Mouse (Mus musculus) intestine, postnatal 0 days (tissue): ENCODE results near the gene Anxa3. TPM values are rescaled to one million over a fixed set of nuclear protein-coding genes. Genes with fewer than 3 reads are reported as not detected.

Experiments used
- ATAC-seq: fragments of 200-750 bp; cut with Nextera tagmentation; 2 replicates; pipeline ENCODE4 v1.8.0; 2017; ENCODE audit warnings: mild to moderate bottlenecking, moderate TSS enrichment, moderate library complexity
- H3K27ac ChIP-seq: fragments of 300-500 bp; sonication (generic); 2 replicates; pipeline ENCODE4 v1.5.1; 2014; ENCODE audit warnings: mild to moderate bottlenecking, low read depth, low read length, moderate library complexity
- H3K27me3 ChIP-seq: fragments of 300-500 bp; sonication (generic); replicated peaks from 2 replicates; pipeline ENCODE4 v1.6.1; 2014; ENCODE audit warnings: low read length, mixed read lengths; ENCODE audit not compliant: control insufficient read depth, insufficient read depth
- H3K36me3 ChIP-seq: fragments of 300-500 bp; sonication (generic); 2 replicates; pipeline ENCODE4 v1.6.1; 2014; ENCODE audit warnings: mild to moderate bottlenecking, moderate library complexity; ENCODE audit not compliant: control insufficient read depth, insufficient read depth
- H3K4me1 ChIP-seq: fragments of 300-500 bp; sonication (generic); replicated peaks from 2 replicates; pipeline ENCODE4 v1.6.1; 2014; ENCODE audit warnings: antibody characterized with exemption, low read length, mixed read lengths; ENCODE audit not compliant: control insufficient read depth, insufficient read depth
- H3K4me2 ChIP-seq: fragments of 300-500 bp; sonication (generic); replicated peaks from 2 replicates; pipeline ENCODE4 v1.6.1; 2014; ENCODE audit warnings: low read depth, mild to moderate bottlenecking, moderate library complexity
- H3K4me3 ChIP-seq: fragments of 300-500 bp; sonication (generic); 2 replicates; pipeline ENCODE4 v1.5.1; 2014; ENCODE audit warnings: low read depth, low read length
- H3K9ac ChIP-seq: fragments of 300-500 bp; sonication (generic); 2 replicates; pipeline ENCODE4 v1.6.1; 2014; ENCODE audit warnings: mild to moderate bottlenecking, low read depth, low read length
- H3K9me3 ChIP-seq: fragments of 300-500 bp; sonication (generic); 2 replicates; pipeline ENCODE4 v1.6.1; 2016; ENCODE audit warnings: mixed run types; ENCODE audit not compliant: control insufficient read depth
- CTCF ChIP-seq: sonication (generic); IDR thresholded peaks from 2 replicates; pipeline ENCODE4 v1.5.1; 2016; ENCODE audit warnings: low read depth, mild to moderate bottlenecking, control low read depth, antibody characterized with exemption, moderate library complexity
- WGBS: fragments of 180-500 bp; shearing (Covaris S2); extraction: QIAGEN DNeasy Blood & Tissue Kit; methylation state at CpG from one replicate; pipeline ENCODE4 v1.1.7; 2014; 5-methylcytosine and 5-hydroxymethylcytosine counted together
- polyA plus RNA-seq: library from polyadenylated mRNA; unstranded; fragments of >200 nt; fragmentation: Nextera tagmentation; extraction: Ambion mirVana; gene quantifications from 2 replicates; pipeline ENCODE4 v1.2.1, GENCODE M21; 2015

Anxa3 gene
- polyA plus RNA-seq, 1 experiment from 2014 or later = 32.1 TPM

GRCm38 (mm10) chr5:96824769-96825327, 31.7 kb downstream of the Anxa3 start:
- Histone ChIP-seq H3K27ac (no peak overlapping the region), H3K36me3 (no peaks in the 10 kb centered on the region), H3K4me3 (no peak overlapping the region), H3K27me3 (no peaks in the 10 kb centered on the region), H3K9ac (no peak overlapping the region), H3K9me3 (no peaks in the 10 kb centered on the region), H3K4me2 (no peak overlapping the region), H3K4me1 (no peaks in the 10 kb centered on the region)
- ATAC-seq = no peak
- TF ChIP-seq CTCF = no peak
- WGBS = 78% methylated on average over 13 of the region's 13 CpGs

DNA sequence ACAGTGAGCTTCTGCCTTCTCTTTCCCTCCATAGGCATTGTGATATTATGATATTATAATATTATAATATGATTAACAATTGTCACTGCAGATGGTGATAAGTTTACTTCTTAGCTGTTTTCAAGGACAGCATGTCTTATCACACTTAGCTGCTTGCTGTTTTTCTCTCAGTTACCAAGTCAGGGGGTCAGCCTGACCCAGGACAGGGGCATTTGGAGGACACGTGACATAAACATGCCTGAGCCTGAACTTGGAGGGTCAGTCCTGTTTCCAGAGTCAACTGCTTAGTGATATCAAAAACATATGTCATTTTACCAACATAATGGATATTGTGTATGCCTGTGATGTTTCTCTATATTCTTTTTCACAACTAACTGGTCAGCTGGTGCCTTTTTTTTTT, 34.0 kb downstream of the Anxa3 start:
- no peak for TF ChIP-seq CTCF
- H3K36me3 ChIP-seq = no peaks in the 10 kb centered on the region
- H3K27me3 ChIP-seq = no peaks in the 10 kb centered on the region
- no peaks in the 10 kb centered on the region for H3K4me1 ChIP-seq
- no peak overlapping the region for H3K4me2 ChIP-seq
- ATAC-seq = no peak
- H3K27ac ChIP-seq = no peak overlapping the region
- 56% methylated on average over 1 of the region's 1 CpGs for WGBS
- H3K9ac ChIP-seq = no peak overlapping the region
- no peaks in the 10 kb centered on the region for H3K9me3 ChIP-seq
- no peak overlapping the region for H3K4me3 ChIP-seq

GRCm38 (mm10) chr5:96834338-96834737, 41.2 kb downstream of the Anxa3 start:
- Histone ChIP-seq H3K9me3 (no peaks in the 10 kb centered on the region), H3K27me3 (no peaks in the 10 kb centered on the region), H3K9ac (no peak overlapping the region), H3K36me3 (no peaks in the 10 kb centered on the region), H3K4me1 (no peaks in the 10 kb centered on the region), H3K4me3 (no peak overlapping the region), H3K27ac (no peak overlapping the region), H3K4me2 (no peak overlapping the region)
- no peak for TF ChIP-seq CTCF
- WGBS = 86% methylated on average over 5 of the region's 5 CpGs
- ATAC-seq = no peak

GRCm38 (mm10) chr5:96847986-96848385, 54.8 kb downstream of the Anxa3 start:
- Histone ChIP-seq H3K27me3 (no peaks in the 10 kb centered on the region), H3K4me1 (no peaks in the 10 kb centered on the region), H3K9ac (no peak overlapping the region), H3K27ac (no peak overlapping the region), H3K4me2 (no peak overlapping the region), H3K4me3 (no peak overlapping the region), H3K9me3 (no peaks in the 10 kb centered on the region), H3K36me3 (no peaks in the 10 kb centered on the region)
- no peak for TF ChIP-seq CTCF
- no peak for ATAC-seq

DNA sequence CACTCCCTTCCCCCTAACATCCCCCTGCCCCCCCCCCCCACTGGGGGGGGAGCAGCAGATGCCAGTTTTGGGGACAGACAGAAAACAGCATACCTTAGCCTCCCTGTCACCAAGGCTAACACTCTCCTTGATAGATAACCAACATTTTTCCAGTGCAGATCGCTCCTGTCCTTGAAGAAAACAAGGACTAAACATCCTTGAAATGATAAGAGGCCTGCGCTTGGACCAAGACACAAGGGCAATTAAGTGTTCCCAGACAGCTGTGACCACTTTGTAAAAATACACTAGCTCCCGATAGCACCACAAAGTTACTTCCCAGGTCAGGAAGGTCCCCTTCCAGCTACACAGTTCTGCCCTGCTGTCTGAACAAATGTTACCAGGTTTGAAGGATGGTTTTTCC, 55.2 kb downstream of the Anxa3 start:
- no peak for TF ChIP-seq CTCF
- WGBS = 34% methylated on average over 3 of the region's 3 CpGs

DNA sequence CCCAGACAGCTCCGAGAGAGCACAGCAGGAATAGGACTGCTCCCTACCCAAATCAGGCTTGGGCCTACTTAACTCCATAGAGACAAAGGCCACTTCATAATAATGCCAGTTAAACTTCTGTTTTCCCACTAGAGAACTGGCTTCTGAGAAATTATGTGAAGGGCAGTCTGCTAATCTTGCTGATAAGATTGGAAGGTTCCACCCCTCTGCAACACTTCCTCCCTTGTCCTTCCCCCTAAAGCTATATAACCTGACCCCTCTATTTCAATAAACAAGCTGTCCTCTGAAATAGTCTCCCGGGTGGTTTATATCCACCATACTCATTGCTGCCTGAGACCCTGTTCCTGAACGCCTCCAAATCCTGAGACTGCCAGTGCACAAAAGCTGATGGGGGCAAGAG, 56.1 kb downstream of the Anxa3 start:
- Histone ChIP-seq H3K4me1 (no peaks in the 10 kb centered on the region), H3K4me2 (no peak overlapping the region), H3K9me3 (no peaks in the 10 kb centered on the region), H3K9ac (no peak overlapping the region), H3K36me3 (no peaks in the 10 kb centered on the region), H3K27ac (no peak overlapping the region), H3K4me3 (no peak overlapping the region), H3K27me3 (no peaks in the 10 kb centered on the region)
- 36% methylated on average over 3 of the region's 3 CpGs for whole genome bisulfite sequencing
- ATAC-seq = no peak
- TF ChIP-seq CTCF = no peak

More for the DNA sequence above, 55.2 kb downstream of the Anxa3 start:
- Histone ChIP-seq H3K27ac (no peak overlapping the region), H3K27me3 (no peaks in the 10 kb centered on the region), H3K36me3 (no peaks in the 10 kb centered on the region), H3K4me3 (no peak overlapping the region), H3K9me3 (no peaks in the 10 kb centered on the region), H3K9ac (no peak overlapping the region), H3K4me2 (no peak overlapping the region), H3K4me1 (no peaks in the 10 kb centered on the region)
- ATAC-seq = no peak

DNA sequence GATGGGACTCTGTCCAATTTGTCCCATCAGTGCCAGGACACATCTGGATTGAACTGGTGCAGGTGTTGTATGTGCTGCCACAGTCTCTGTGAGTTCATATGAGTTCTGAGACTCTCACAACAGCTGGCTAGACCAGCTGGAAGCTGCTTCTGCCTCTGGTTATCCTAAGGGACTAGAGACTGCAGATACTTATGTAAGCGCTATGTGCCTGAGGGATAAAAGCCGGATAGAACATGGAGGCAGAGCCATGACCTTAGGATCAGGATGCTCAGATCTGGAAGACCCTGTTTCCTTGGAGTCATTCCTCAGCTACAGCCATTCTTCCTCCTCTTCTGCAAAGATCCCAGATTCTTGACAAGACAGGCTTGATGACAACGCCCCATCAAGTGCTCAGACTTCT, 60.3 kb downstream of the Anxa3 start:
- H3K27me3 ChIP-seq = no peaks in the 10 kb centered on the region
- WGBS = 77% methylated on average over 3 of the region's 3 CpGs
- H3K27ac ChIP-seq = no peak overlapping the region
- no peaks in the 10 kb centered on the region for H3K9me3 ChIP-seq
- no peaks in the 10 kb centered on the region for H3K4me1 ChIP-seq
- H3K9ac ChIP-seq = no peak overlapping the region
- no peak overlapping the region for H3K4me2 ChIP-seq
- ATAC-seq = no peak
- H3K36me3 ChIP-seq = no peaks in the 10 kb centered on the region
- H3K4me3 ChIP-seq = no peak overlapping the region
- TF ChIP-seq CTCF = no peak
